Mouse (Mus musculus) kidney, embryonic 16.5 days (tissue): Measurements from ENCODE around the gene Ptprd. TPM values are rescaled to one million over a fixed set of nuclear protein-coding genes. Genes with fewer than 3 reads are reported as not detected.
A peak's percentile ranks its signal among the peaks of the same experiment; 100 is the strongest.

Source experiments
- ATAC-seq: fragments of 200-750 bp; cut with Nextera tagmentation; 2 replicates; pipeline ENCODE4 v1.8.0; 2017; ENCODE audit warnings: moderate TSS enrichment; ENCODE audit not compliant: low FRiP score, low TSS enrichment
- H3K27ac ChIP-seq: fragments of 300-500 bp; sonication (generic); 2 replicates; pipeline ENCODE4 v1.5.1; 2014; ENCODE audit warnings: low read length
- H3K27me3 ChIP-seq: fragments of 300-500 bp; sonication (generic); 2 replicates; pipeline ENCODE4 v1.6.1; 2014; ENCODE audit warnings: low read length, control low read depth, mixed read lengths; ENCODE audit not compliant: insufficient read depth
- H3K36me3 ChIP-seq: fragments of 300-500 bp; sonication (generic); 2 replicates; pipeline ENCODE4 v1.6.1; 2014; ENCODE audit warnings: low read length, control low read depth, mixed read lengths; ENCODE audit not compliant: insufficient read depth
- H3K4me1 ChIP-seq: fragments of 300-500 bp; sonication (generic); 2 replicates; pipeline ENCODE4 v1.6.1; 2014; ENCODE audit warnings: low read length, control low read depth, mixed read lengths; ENCODE audit not compliant: insufficient read depth
- H3K4me2 ChIP-seq: fragments of 300-500 bp; sonication (generic); replicated peaks from 2 replicates; pipeline ENCODE4 v1.6.1; 2014; ENCODE audit warnings: low read depth, low read length
- H3K4me3 ChIP-seq: fragments of 300-500 bp; sonication (generic); 2 replicates; pipeline ENCODE4 v1.5.1; 2014; ENCODE audit warnings: mild to moderate bottlenecking, low read length
- H3K9ac ChIP-seq: fragments of 300-500 bp; sonication (generic); replicated peaks from 2 replicates; pipeline ENCODE4 v1.6.1; 2014; ENCODE audit warnings: low read length
- H3K9me3 ChIP-seq: fragments of 300-500 bp; sonication (generic); 2 replicates; pipeline ENCODE4 v1.6.1; 2016; ENCODE audit warnings: low read length, control low read depth
- WGBS: fragments of 180-500 bp; shearing (Covaris S2); extraction: QIAGEN DNeasy Blood & Tissue Kit; methylation state at CpG from one replicate; pipeline ENCODE4 v1.1.7; 2014; 5-methylcytosine and 5-hydroxymethylcytosine counted together
- polyA plus RNA-seq: library from polyadenylated mRNA; unstranded; fragments of >200 nt; fragmentation: Nextera tagmentation; extraction: Ambion mirVana; gene quantifications from 2 replicates; pipeline ENCODE4 v1.2.1, GENCODE M21; 2015

Gene Ptprd
- polyA plus RNA-seq, 1 experiment from 2014 or later, result 20.9 TPM

- Histone ChIP-seq H3K36me3 (no peaks in the 10 kb centered on the region), H3K27me3 (no peaks in the 10 kb centered on the region), H3K9ac (no peak overlapping the region), H3K27ac (peak overlapping the region; percentile 14; the same call in 1 of the 2 replicates), H3K4me1 (0 out of 2 replicates have a peak, but pooled peaks cover 4% of the 10 kb centered on the region), H3K4me2 (no peak overlapping the region), H3K4me3 (no peak overlapping the region), H3K9me3 (no peaks in the 10 kb centered on the region)
- 67% methylated on average over 3 of the region's 3 CpGs for WGBS
- ATAC-seq, result peak; percentile 96
Measured at GRCm38 (mm10) chr4:77310127-77310788, 901.5 kb downstream of the Ptprd start.

- no peaks in the 10 kb centered on the region for H3K9me3 ChIP-seq
- H3K9ac ChIP-seq, result no peak overlapping the region
- ATAC-seq, result no peak
- H3K4me1 ChIP-seq, result no peaks in the 10 kb centered on the region
- H3K27ac ChIP-seq, result no peak overlapping the region
- WGBS, result 77% methylated on average over 1 of the region's 1 CpGs
- no peak overlapping the region for H3K4me3 ChIP-seq
- no peaks in the 10 kb centered on the region for H3K27me3 ChIP-seq
- no peaks in the 10 kb centered on the region for H3K36me3 ChIP-seq
- no peak overlapping the region for H3K4me2 ChIP-seq
Measured at GRCm38 (mm10) chr4:77283423-77283822, 928.3 kb downstream of the Ptprd start.

- Histone ChIP-seq H3K36me3 (no peaks in the 10 kb centered on the region), H3K4me3 (no peak overlapping the region), H3K4me1 (no peaks in the 10 kb centered on the region), H3K27me3 (no peaks in the 10 kb centered on the region), H3K9ac (no peak overlapping the region), H3K27ac (no peak overlapping the region), H3K9me3 (no peaks in the 10 kb centered on the region), H3K4me2 (no peak overlapping the region)
- ATAC-seq, result no peak
- 83% methylated on average over 4 of the region's 4 CpGs for WGBS
Measured at GRCm38 (mm10) chr4:77277913-77278312, 933.8 kb downstream of the Ptprd start.

- ATAC-seq, result no peak
- H3K27me3 ChIP-seq, result no peaks in the 10 kb centered on the region
- H3K9ac ChIP-seq, result no peak overlapping the region
- H3K4me1 ChIP-seq, result no peaks in the 10 kb centered on the region
- no peak overlapping the region for H3K27ac ChIP-seq
- H3K36me3 ChIP-seq, result no peaks in the 10 kb centered on the region
- H3K4me3 ChIP-seq, result no peak overlapping the region
- H3K4me2 ChIP-seq, result no peak overlapping the region
- WGBS, result 59% methylated on average over 1 of the region's 1 CpGs
- H3K9me3 ChIP-seq, result no peaks in the 10 kb centered on the region
Measured at GRCm38 (mm10) chr4:77259972-77260290, 951.8 kb downstream of the Ptprd start.

- H3K36me3 ChIP-seq, result no peaks in the 10 kb centered on the region
- no peak overlapping the region for H3K9ac ChIP-seq
- no peaks in the 10 kb centered on the region for H3K27me3 ChIP-seq
- no peak; the same call in 1 of the 2 replicates for ATAC-seq
- no peak overlapping the region for H3K4me2 ChIP-seq
- H3K4me1 ChIP-seq, result no peaks in the 10 kb centered on the region
- H3K9me3 ChIP-seq, result no peaks in the 10 kb centered on the region
- 48% methylated on average over 8 of the region's 8 CpGs for WGBS
- H3K27ac ChIP-seq, result no peak overlapping the region
- no peak overlapping the region for H3K4me3 ChIP-seq
Measured at GRCm38 (mm10) chr4:77259250-77259971, 952.4 kb downstream of the Ptprd start.

GRCm38 (mm10) chr4:77251188-77251587 is 960.6 kb downstream of the Ptprd start:
- no peaks in the 10 kb centered on the region for H3K36me3 ChIP-seq
- H3K4me3 ChIP-seq, result no peak overlapping the region
- 57% methylated on average over 4 of the region's 4 CpGs for WGBS
- ATAC-seq, result no peak
- no peak overlapping the region for H3K9ac ChIP-seq
- H3K4me1 ChIP-seq, result no peaks in the 10 kb centered on the region
- H3K9me3 ChIP-seq, result no peaks in the 10 kb centered on the region
- no peak overlapping the region for H3K27ac ChIP-seq
- no peak overlapping the region for H3K4me2 ChIP-seq
- no peaks in the 10 kb centered on the region for H3K27me3 ChIP-seq

- H3K4me2 ChIP-seq, result no peak overlapping the region
- no peaks in the 10 kb centered on the region for H3K4me1 ChIP-seq
- no peak overlapping the region for H3K9ac ChIP-seq
- H3K4me3 ChIP-seq, result no peak overlapping the region
- H3K27me3 ChIP-seq, result no peaks in the 10 kb centered on the region
- H3K36me3 ChIP-seq, result no peaks in the 10 kb centered on the region
- H3K9me3 ChIP-seq, result no peaks in the 10 kb centered on the region
- WGBS, result 30% methylated on average over 1 of the region's 1 CpGs
- H3K27ac ChIP-seq, result no peak overlapping the region
- no peak for ATAC-seq
Measured at GRCm38 (mm10) chr4:77249801-77250200, 962.0 kb downstream of the Ptprd start.

GRCm38 (mm10) chr4:77248918-77249317 is 962.8 kb downstream of the Ptprd start:
- WGBS, result 58% methylated on average over 1 of the region's 1 CpGs
- Histone ChIP-seq H3K27me3 (no peaks in the 10 kb centered on the region), H3K36me3 (no peaks in the 10 kb centered on the region), H3K27ac (no peak overlapping the region), H3K4me1 (no peaks in the 10 kb centered on the region), H3K9me3 (no peaks in the 10 kb centered on the region), H3K4me2 (no peak overlapping the region), H3K4me3 (no peak overlapping the region), H3K9ac (no peak overlapping the region)
- peak; percentile 86 for ATAC-seq

GRCm38 (mm10) chr4:77241852-77242455 is 969.8 kb downstream of the Ptprd start:
- no peaks in the 10 kb centered on the region for H3K4me1 ChIP-seq
- ATAC-seq, result no peak
- H3K27me3 ChIP-seq, result no peaks in the 10 kb centered on the region
- no peak overlapping the region for H3K27ac ChIP-seq
- 71% methylated on average over 6 of the region's 6 CpGs for WGBS
- H3K9ac ChIP-seq, result no peak overlapping the region
- H3K4me3 ChIP-seq, result no peak overlapping the region
- no peaks in the 10 kb centered on the region for H3K9me3 ChIP-seq
- no peaks in the 10 kb centered on the region for H3K36me3 ChIP-seq
- no peak overlapping the region for H3K4me2 ChIP-seq

GRCm38 (mm10) chr4:77238144-77238543 is 973.6 kb downstream of the Ptprd start:
- Histone ChIP-seq H3K4me2 (no peak overlapping the region), H3K4me1 (no peaks in the 10 kb centered on the region), H3K36me3 (no peaks in the 10 kb centered on the region), H3K9ac (no peak overlapping the region), H3K4me3 (no peak overlapping the region), H3K27ac (no peak overlapping the region), H3K9me3 (no peaks in the 10 kb centered on the region), H3K27me3 (no peaks in the 10 kb centered on the region)
- 71% methylated on average over 1 of the region's 1 CpGs for WGBS
- ATAC-seq, result no peak
